Mouse (Mus musculus): Measurements from ENCODE around the gene Gm21983.

Gene Gm21983

GRCm38 (mm10) chr7:27163450-27163805 is 17.5 kb downstream of the Gm21983 start:
- in situ Hi-C loops (cut with MboI, MseI) = no loop called here

GRCm38 (mm10) chr7:27162780-27163449 is 18.0 kb downstream of the Gm21983 start:
- in situ Hi-C loops (cut with MboI, MseI) = no loop called here

- in situ Hi-C loops (cut with MboI, MseI) = no loop called here
Measured at GRCm38 (mm10) chr7:27161744-27162143, 19.1 kb downstream of the Gm21983 start.

- in situ Hi-C loops (cut with MboI, MseI) = no loop called here
Measured at GRCm38 (mm10) chr7:27160921-27161320, 20.0 kb downstream of the Gm21983 start.

- in situ Hi-C loops (cut with MboI, MseI) = no loop called here
Measured at GRCm38 (mm10) chr7:27159882-27160281, 21.0 kb downstream of the Gm21983 start.

GRCm38 (mm10) chr7:27159256-27159655 is 21.6 kb downstream of the Gm21983 start:
- in situ Hi-C loops (cut with MboI, MseI) = no loop called here

GRCm38 (mm10) chr7:27158171-27158570 is 22.7 kb downstream of the Gm21983 start:
- in situ Hi-C loops (cut with MboI, MseI) = no loop called here

- in situ Hi-C loops (cut with MboI, MseI) = no loop called here
Measured at GRCm38 (mm10) chr7:27156005-27156404, 24.9 kb downstream of the Gm21983 start.

- in situ Hi-C loops (cut with MboI, MseI) = no loop called here
Measured at GRCm38 (mm10) chr7:27153205-27153764, 27.6 kb downstream of the Gm21983 start, which contains the start of gene Cyp2t4. Gene Cyp2t4 (plus strand): TSS chr7:27153714.

- in situ Hi-C loops (cut with MboI, MseI) = no loop called here
Measured at GRCm38 (mm10) chr7:27136410-27136996, 44.4 kb downstream of the Gm21983 start.

GRCm38 (mm10) chr7:27133757-27134156 is 47.1 kb downstream of the Gm21983 start:
- in situ Hi-C loops (cut with MboI, MseI) = no loop called here

- in situ Hi-C loops (cut with MboI, MseI) = no loop called here
Measured at GRCm38 (mm10) chr7:27133156-27133555, 47.7 kb downstream of the Gm21983 start.

GRCm38 (mm10) chr7:27132588-27132987 is 48.3 kb downstream of the Gm21983 start:
- in situ Hi-C loops (cut with MboI, MseI) = no loop called here

GRCm38 (mm10) chr7:27131387-27131786 is 49.5 kb downstream of the Gm21983 start:
- in situ Hi-C loops (cut with MboI, MseI) = no loop called here

- in situ Hi-C loops (cut with MboI, MseI) = no loop called here
Measured at GRCm38 (mm10) chr7:27130521-27131370, 50.1 kb downstream of the Gm21983 start.

GRCm38 (mm10) chr7:27129811-27130210 is 51.1 kb downstream of the Gm21983 start:
- in situ Hi-C loops (cut with MboI, MseI) = no loop called here

GRCm38 (mm10) chr7:27128946-27129345 is 51.9 kb downstream of the Gm21983 start:
- in situ Hi-C loops (cut with MboI, MseI) = no loop called here

GRCm38 (mm10) chr7:27128162-27128561 is 52.7 kb downstream of the Gm21983 start:
- in situ Hi-C loops (cut with MboI, MseI) = no loop called here

- in situ Hi-C loops (cut with MboI, MseI) = no loop called here
Measured at GRCm38 (mm10) chr7:27124969-27125368, 55.9 kb downstream of the Gm21983 start.

GRCm38 (mm10) chr7:27124305-27124832 is 56.5 kb downstream of the Gm21983 start:
- in situ Hi-C loops (cut with MboI, MseI) = no loop called here

- in situ Hi-C loops (cut with MboI, MseI) = no loop called here
Measured at GRCm38 (mm10) chr7:27119676-27120075, 61.2 kb downstream of the Gm21983 start, which contains the start of gene Cyp2f2. Gene Cyp2f2 (plus strand): TSS chr7:27119909.

All from regulatory T cell (primary cell).